Mouse (Mus musculus) adrenal gland, postnatal 36 days (tissue): Measurements from ENCODE around the gene Gjb3. TPM values are rescaled to one million over a fixed set of nuclear protein-coding genes. Genes with fewer than 3 reads are reported as not detected.

Experiments
- DNase-seq, 2 experiments: peaks; one replicate each; pipeline ENCODE4 v3.0.0; 2021; ENCODE audit warnings: mixed read lengths in 1 of 2
- total RNA-seq, 2 experiments: library from RNA; stranded (reverse); gene quantifications; 2 replicates each; pipeline ENCODE4 v1.2.3; 2021

Gene Gjb3
- total RNA-seq, 2 experiments from 2014 or later: not detected

DNA sequence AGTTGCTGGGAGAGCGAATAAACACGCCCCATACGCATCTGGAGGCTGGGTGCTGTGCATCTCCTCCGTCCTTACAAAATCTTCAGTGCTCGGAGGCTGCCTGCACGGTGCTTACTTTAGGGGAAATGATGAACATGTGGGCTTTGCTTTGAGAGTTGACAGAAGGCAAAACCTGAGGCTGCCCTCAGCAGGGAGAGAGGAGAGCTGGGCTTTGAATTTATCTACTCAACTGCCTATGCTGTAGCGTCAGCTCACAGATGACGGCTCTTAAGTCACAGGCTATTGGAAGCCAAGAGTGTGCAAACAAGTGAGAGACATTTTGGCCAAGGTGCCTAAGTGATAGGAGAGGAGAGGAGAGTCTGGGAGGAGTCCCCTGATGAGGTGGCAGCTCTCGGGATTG lies 51.4 kb downstream of the Gjb3 start:
- DNase-seq: no peak

GRCm38 (mm10) chr4:127278451-127279001 lies 52.1 kb downstream of the Gjb3 start:
- peak; percentile 28 to 47 for DNase-seq

Other genes with a start within 250 kb of the Gjb3 start
- 10 to 100 TPM; 14.8 to 22.8 TPM for gene Tmem35b, start 207.2 kb downstream of the Gjb3 start, total RNA-seq
- 1 to 10 TPM; 3.1 to 5.6 TPM for gene Dlgap3, start 161.6 kb downstream of the Gjb3 start, total RNA-seq
- 10 to 100 TPM; 51.5 to 52.6 TPM for gene Smim12, start 87.1 kb downstream of the Gjb3 start, total RNA-seq
- 1 to 10 TPM; 4.5 to 4.7 TPM for gene Gja4, start 16.8 kb downstream of the Gjb3 start, total RNA-seq
- not detected for gene Gjb4, start 23.2 kb upstream of the Gjb3 start, total RNA-seq
- gene Gjb5, start 27.3 kb upstream of the Gjb3 start, total RNA-seq: under 1 TPM; 0.36 to 0.40 TPM